Comparison of ENCODE assay signal across 9 mouse cellular contexts in genomic region chr9:44720358-44721153, GRCm38 (mm10). TPM values are rescaled to one million over a fixed set of nuclear protein-coding genes. Genes with fewer than 3 reads are reported as not detected.
DNase-seq lines count a peak whose midpoint lies in the region; ATAC-seq and TF ChIP-seq lines count a peak whose summit lies in the region.
"Had no signal": no experiment of that assay in that cellular context is flagged by ENCODE, and none has a peak within 500 bp of the region (broad histone marks: within the 10 kb centered on the region; RNA-seq: fewer than 3 reads in every experiment).

No protein-coding gene starts in this region.

- H3K4me2 ChIP-seq in embryonic facial prominence, embryonic 15.5 days (replicated peaks), result peak overlapping the region; percentile 80
- H3K4me2 ChIP-seq in hindbrain, embryonic 16.5 days (ENCODE audit: low read length), result peak overlapping the region; percentile 73
- peak overlapping the region; percentile 83 for H3K4me2 ChIP-seq in midbrain, embryonic 12.5 days (replicated peaks)

- H3K36me3 ChIP-seq in embryonic facial prominence, embryonic 15.5 days, result peaks cover 22% of the 10 kb centered on the region
- H3K36me3 ChIP-seq in hindbrain, embryonic 16.5 days (ENCODE audit: control insufficient read depth, insufficient read depth, low read length), result peaks cover 5% of the 10 kb centered on the region
- peaks cover 22% of the 10 kb centered on the region for H3K36me3 ChIP-seq in midbrain, embryonic 12.5 days

- TF ChIP-seq CTCF in lung, adult 2 months (IDR thresholded peaks at IDR 0.05; ENCODE audit: insufficient read depth, low read length), result no peak

- H3K27ac ChIP-seq in embryonic facial prominence, embryonic 15.5 days (replicated peaks), result peak overlapping the region; percentile 58
- H3K27ac ChIP-seq in hindbrain, embryonic 16.5 days (ENCODE audit: low read depth, low read length), result peak overlapping the region; percentile 84
- peak overlapping the region; percentile 85 for H3K27ac ChIP-seq in midbrain, embryonic 12.5 days (replicated peaks)

- intact Hi-C loops in gastrocnemius, postnatal 14 days (cut with DNase I; ENCODE audit: low total_unique reads), result no loop called here

- peak overlapping the region; percentile 36 for H3K4me3 ChIP-seq in lung, adult 2 months (replicated peaks; ENCODE audit: extremely low read depth, low read depth, low read length)
- H3K4me3 ChIP-seq in embryonic facial prominence, embryonic 15.5 days (replicated peaks), result peak overlapping the region; percentile 64
- H3K4me3 ChIP-seq in hindbrain, embryonic 16.5 days (ENCODE audit: low read length), result peak overlapping the region; percentile 78
- peak overlapping the region; percentile 76 for H3K4me3 ChIP-seq in midbrain, embryonic 12.5 days

- H3K4me1 ChIP-seq in lung, adult 2 months (ENCODE audit: control insufficient read depth, insufficient read depth, low read length), result peaks cover 30% of the 10 kb centered on the region
- peaks cover 60% of the 10 kb centered on the region for H3K4me1 ChIP-seq in embryonic facial prominence, embryonic 15.5 days
- peaks cover 61% of the 10 kb centered on the region for H3K4me1 ChIP-seq in hindbrain, embryonic 16.5 days (ENCODE audit: control insufficient read depth, insufficient read depth, low read depth, low read length)
- peaks cover 59% of the 10 kb centered on the region for H3K4me1 ChIP-seq in midbrain, embryonic 12.5 days

- no peak for ATAC-seq in embryonic facial prominence, embryonic 15.5 days (ENCODE audit: insufficient number of reproducible peaks, low FRiP score, low TSS enrichment, low read depth)
- peak; percentile 17 for ATAC-seq in hindbrain, embryonic 16.5 days
- peak; percentile 50 for ATAC-seq in midbrain, embryonic 12.5 days (ENCODE audit: low FRiP score, low read depth)

- no peaks in the 10 kb centered on the region for H3K27me3 ChIP-seq in embryonic facial prominence, embryonic 15.5 days
- H3K27me3 ChIP-seq in hindbrain, embryonic 16.5 days (replicated peaks; ENCODE audit: control insufficient read depth, insufficient read depth, low read length), result no peaks in the 10 kb centered on the region
- H3K27me3 ChIP-seq in midbrain, embryonic 12.5 days, result no peaks in the 10 kb centered on the region

- no peak for TF ChIP-seq POLR2A in lung, adult 2 months (IDR thresholded peaks at IDR 0.05; ENCODE audit: borderline replicate concordance, extremely low read depth, low read depth, low read length)

- H3K9me3 ChIP-seq in embryonic facial prominence, embryonic 15.5 days (replicated peaks), result no peaks in the 10 kb centered on the region
- no peaks in the 10 kb centered on the region for H3K9me3 ChIP-seq in hindbrain, embryonic 16.5 days (ENCODE audit: control insufficient read depth, low read length)
- no peaks in the 10 kb centered on the region for H3K9me3 ChIP-seq in midbrain, embryonic 12.5 days

- 26% methylated on average over 9 of the region's 9 CpGs for WGBS in lung, adult 2 months
- WGBS in embryonic facial prominence, embryonic 15.5 days, result 13% methylated on average over 9 of the region's 9 CpGs
- 11% methylated on average over 9 of the region's 9 CpGs for WGBS in hindbrain, embryonic 16.5 days
- 26% methylated on average over 9 of the region's 9 CpGs for WGBS in midbrain, embryonic 12.5 days

- no peak for DNase-seq in lung, adult 2 months
- DNase-seq in lung, postnatal 10 days, result no peak
- DNase-seq in T-cell, adult 2 months (ENCODE audit: low spot score), result peak; percentile 23
- no peak for DNase-seq in spleen, adult 12 weeks (ENCODE audit: low spot score)
- DNase-seq in gastrocnemius, postnatal 14 days, result no peak

- H3K9ac ChIP-seq in embryonic facial prominence, embryonic 15.5 days, result peak overlapping the region; percentile 65
- peak overlapping the region; percentile 80 for H3K9ac ChIP-seq in hindbrain, embryonic 16.5 days (ENCODE audit: low read depth, low read length)
- peak overlapping the region; percentile 89 for H3K9ac ChIP-seq in midbrain, embryonic 12.5 days (replicated peaks)

RNA-seq across cellular contexts. Expression of gene Phldb1, which starts 14.4 kb away (rescaled TPM):
- polyA plus RNA-seq in lung, adult 2 months (2012; rRNA removed), result 87.6 and 93.5 TPM in 2 replicates
- polyA plus RNA-seq in embryonic facial prominence, embryonic 15.5 days (2015; fragmentation: Nextera tagmentation; extraction: Ambion mirVana), result 38.6 and 39.0 TPM in 2 replicates
- polyA plus RNA-seq in hindbrain, embryonic 16.5 days (2015; fragmentation: Nextera tagmentation; extraction: Ambion mirVana), result 37.4 and 44.2 TPM in 2 replicates
- 72.8 and 74.5 TPM in 2 replicates for polyA plus RNA-seq in midbrain, embryonic 12.5 days (2016; fragmentation: Nextera tagmentation; extraction: Ambion mirVana)
- total RNA-seq in gastrocnemius, postnatal 14 days (2021), result 10 to 100 TPM; 43.8 to 47.6 TPM

RNA-seq across cellular contexts. Expression of gene Arcn1, which starts 47.1 kb away (rescaled TPM):
- polyA plus RNA-seq in lung, adult 2 months (2012; rRNA removed), result 26.6 and 40.8 TPM in 2 replicates
- 191 and 195 TPM in 2 replicates for polyA plus RNA-seq in embryonic facial prominence, embryonic 15.5 days (2015; fragmentation: Nextera tagmentation; extraction: Ambion mirVana)
- polyA plus RNA-seq in hindbrain, embryonic 16.5 days (2015; fragmentation: Nextera tagmentation; extraction: Ambion mirVana), result 130 and 145 TPM in 2 replicates
- 175 and 179 TPM in 2 replicates for polyA plus RNA-seq in midbrain, embryonic 12.5 days (2016; fragmentation: Nextera tagmentation; extraction: Ambion mirVana)
- total RNA-seq in gastrocnemius, postnatal 14 days (2021), result 10 to 100 TPM; 65.1 to 69.9 TPM

RNA-seq across cellular contexts. Expression of gene Ift46, which starts 47.2 kb away (rescaled TPM):
- polyA plus RNA-seq in lung, adult 2 months (2012; rRNA removed), result 38.9 and 67.5 TPM in 2 replicates
- polyA plus RNA-seq in embryonic facial prominence, embryonic 15.5 days (2015; fragmentation: Nextera tagmentation; extraction: Ambion mirVana), result 107 and 125 TPM in 2 replicates
- polyA plus RNA-seq in hindbrain, embryonic 16.5 days (2015; fragmentation: Nextera tagmentation; extraction: Ambion mirVana), result 152 and 160 TPM in 2 replicates
- polyA plus RNA-seq in midbrain, embryonic 12.5 days (2016; fragmentation: Nextera tagmentation; extraction: Ambion mirVana), result 156 TPM in 2 replicates
- total RNA-seq in gastrocnemius, postnatal 14 days (2021), result 10 to 100 TPM; 29.2 to 38.8 TPM

RNA-seq across cellular contexts. Expression of gene Treh, which starts 47.5 kb away (rescaled TPM):
- polyA plus RNA-seq in lung, adult 2 months (2012; rRNA removed), result not detected in 2 replicates
- not detected in 2 replicates for polyA plus RNA-seq in embryonic facial prominence, embryonic 15.5 days (2015; fragmentation: Nextera tagmentation; extraction: Ambion mirVana)
- not detected in 2 replicates for polyA plus RNA-seq in hindbrain, embryonic 16.5 days (2015; fragmentation: Nextera tagmentation; extraction: Ambion mirVana)
- not detected in 2 replicates for polyA plus RNA-seq in midbrain, embryonic 12.5 days (2016; fragmentation: Nextera tagmentation; extraction: Ambion mirVana)
- not detected for total RNA-seq in gastrocnemius, postnatal 14 days (2021)
- total RNA-seq: common myeloid progenitor, adult 5-6 weeks had no signal
